Mouse (Mus musculus) liver, embryonic 14.5 days (tissue): Measurements from ENCODE around the gene Alg5.

ENCODE experiments used
- CTCF ChIP-seq: IDR thresholded peaks from 2 replicates; pipeline ENCODE4 v1.5.1; 2016; ENCODE audit warnings: antibody characterized with exemption, low read depth, control low read depth
- EP300 ChIP-seq: IDR thresholded peaks from 2 replicates; pipeline ENCODE4 v1.6.1; 2016; ENCODE audit warnings: antibody characterized with exemption, low read depth

- TF ChIP-seq EP300 (no peak), CTCF (no peak)
Measured at GRCm38 (mm10) chr3:54768592-54768991, 33.3 kb downstream of the Alg5 start.
